Comparison of ENCODE assay signal across 8 mouse cellular contexts in the genomic region with DNA sequence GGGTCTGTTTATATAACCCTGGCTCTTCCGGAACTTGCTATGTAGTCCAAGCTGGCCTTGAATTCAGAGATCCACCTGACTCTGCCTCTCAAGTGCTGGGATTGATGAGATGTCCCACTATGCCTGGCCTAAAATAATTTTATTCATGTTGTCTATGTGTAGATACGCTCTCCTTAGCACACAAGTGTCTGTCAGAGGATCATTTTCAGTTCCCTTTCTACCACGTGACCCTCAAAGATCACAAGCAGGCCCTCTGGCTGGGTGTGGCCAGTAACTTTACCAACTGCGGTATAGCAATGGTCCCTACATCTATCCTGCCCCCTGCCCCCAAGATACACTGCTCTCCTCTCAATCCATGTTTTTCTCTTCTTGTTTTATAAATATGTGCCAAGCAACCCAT. TPM values are rescaled to one million over a fixed set of nuclear protein-coding genes. Genes with fewer than 3 reads are reported as not detected.
DNase-seq lines count a peak whose midpoint lies in the region; ATAC-seq and TF ChIP-seq lines count a peak whose summit lies in the region.

No protein-coding gene starts in this region.

- WGBS in macrophage (ENCODE audit: missing documents), result 15% methylated on average over 4 of the region's 4 CpGs
- WGBS in hindbrain, postnatal 0 days, result 95% methylated on average over 4 of the region's 4 CpGs

- peak; percentile 34 to 61 for DNase-seq in frontal cortex, postnatal 10 days (ENCODE audit: low spot score in 2 of 2)
- no peak for DNase-seq in frontal cortex, adult 2 months (ENCODE audit: extremely low spot score in 1 of 2, low spot score in 1 of 2)
- DNase-seq in CD8-positive naive resting alpha-beta T cell, adult 2 months (ENCODE audit: low read depth in 2 of 2, low spot score in 2 of 2), result peak; percentile 77 to 86
- DNase-seq in kidney, postnatal 25 days, result peak; percentile 12 to 52
- peak; percentile 68 for DNase-seq in thymus, postnatal 4 days
- DNase-seq in hindbrain, postnatal 0 days (ENCODE audit: low spot score), result no peak
- DNase-seq in cerebellum, postnatal 4 days (ENCODE audit: low spot score in 2 of 2), result no peak

- peak overlapping the region; percentile 92 for H3K27ac ChIP-seq in macrophage
- H3K27ac ChIP-seq in hindbrain, postnatal 0 days, result no peak overlapping the region

- no peak overlapping the region for H3K9ac ChIP-seq in hindbrain, postnatal 0 days (replicated peaks; ENCODE audit: low read length)

- peaks cover 22% of the 10 kb centered on the region for H3K79me2 ChIP-seq in macrophage (ENCODE audit: inconsistent target)

- no peaks in the 10 kb centered on the region for H3K4me1 ChIP-seq in hindbrain, postnatal 0 days (ENCODE audit: insufficient read depth, low read length)

- no peaks in the 10 kb centered on the region for H3K36me3 ChIP-seq in macrophage (ENCODE audit: inconsistent target)
- no peaks in the 10 kb centered on the region for H3K36me3 ChIP-seq in hindbrain, postnatal 0 days (ENCODE audit: insufficient read depth, low read length)

- TF ChIP-seq CTCF in hindbrain, postnatal 0 days (IDR thresholded peaks at IDR 0.05; ENCODE audit: low read depth), result no peak

- no peaks in the 10 kb centered on the region for H3K27me3 ChIP-seq in hindbrain, postnatal 0 days (ENCODE audit: insufficient read depth, low read length)

- no peak overlapping the region for H3K4me2 ChIP-seq in hindbrain, postnatal 0 days (ENCODE audit: low read depth, low read length)

- no peak for ATAC-seq in hindbrain, postnatal 0 days

- no peaks in the 10 kb centered on the region for H3K9me3 ChIP-seq in hindbrain, postnatal 0 days (ENCODE audit: low read length)

- H3K4me3 ChIP-seq in macrophage (ENCODE audit: inconsistent target), result no peak overlapping the region; the same call in 1 of the 2 replicates
- H3K4me3 ChIP-seq in hindbrain, postnatal 0 days (ENCODE audit: low read length), result no peak overlapping the region

RNA-seq across cellular contexts. Expression of a gene that starts 10.0 kb away (rescaled TPM):
- polyA plus RNA-seq in frontal cortex, adult 2 months (2012; rRNA removed), result 3.4 and 4.0 TPM in 2 replicates
- total RNA-seq in macrophage (2018; cell fraction: chromatin; rRNA removed), result 10 to 100 TPM in 7 of 26 experiments, 1 to 10 TPM in 19; 1.8 to 15.2 (median 6.8) TPM
- 1 to 10 TPM in 5 of 26 experiments, under 1 TPM in 21; 0.37 to 1.5 (median 0.58) TPM for total RNA-seq in macrophage (2018; cell fraction: cytosol; rRNA removed)
- 10 to 100 TPM in 9 of 26 experiments, 1 to 10 TPM in 17; 1.7 to 22.4 (median 6.6) TPM for total RNA-seq in macrophage (2018; cell fraction: nucleus; rRNA removed)
- polyA plus RNA-seq in macrophage (2018), result 0.53 to 1.9 TPM (median 0.63 TPM) in 3 replicates
- total RNA-seq in hindbrain, postnatal 0 days (2014; rRNA removed), result 0.50 and 2.2 TPM in 2 replicates
- 1.3 and 1.9 TPM in 2 replicates for polyA plus RNA-seq in hindbrain, postnatal 0 days (2015; fragmentation: Nextera tagmentation; extraction: Ambion mirVana)

Comparison
In these comparisons a context has a peak if more than half of its experiments do, and no peak if none do; other contexts are left out.
1. DNase-seq: peak in frontal cortex, postnatal 10 days (2 of 2), CD8-positive naive resting alpha-beta T cell, adult 2 months (2 of 2), kidney, postnatal 25 days (2 of 2) and thymus, postnatal 4 days (single experiment); none in frontal cortex, adult 2 months (0 of 2), hindbrain, postnatal 0 days (single experiment) and cerebellum, postnatal 4 days (0 of 2).